Mouse (Mus musculus): ENCODE data around the gene Cdc42bpg. TPM values are rescaled to one million over a fixed set of nuclear protein-coding genes. Genes with fewer than 3 reads are reported as not detected.

Cdc42bpg gene
- polyA plus RNA-seq, 1 experiment from 2014 or later = 2.2 TPM

DNA sequence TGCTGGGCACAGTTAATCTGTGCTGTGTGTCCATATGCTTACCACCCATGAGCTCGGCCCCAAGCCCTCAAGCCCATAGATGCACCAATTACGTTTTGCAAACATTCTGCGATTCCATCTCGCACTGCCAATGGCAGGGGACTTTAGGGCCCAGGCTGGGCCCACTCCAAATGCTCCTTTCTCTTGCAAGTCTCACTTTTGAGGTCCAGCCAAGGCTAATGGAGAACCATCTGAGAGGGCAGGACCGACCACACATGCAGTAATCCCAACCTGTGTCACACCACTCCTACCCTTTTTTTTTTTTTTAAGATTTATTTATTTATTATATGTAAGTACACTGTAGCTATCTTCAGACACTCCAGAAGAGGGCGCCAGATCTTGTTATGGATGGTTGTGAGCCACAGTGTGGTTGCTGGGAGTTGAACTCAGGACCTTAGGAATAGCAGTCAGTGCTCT is 40.5 kb upstream of the Cdc42bpg start:
- H3K9ac ChIP-seq (replicated peaks; ENCODE audit: low read depth, low read length) = no peak overlapping the region
- peaks cover 8% of the 10 kb centered on the region; the same call in 1 of the 2 replicates for H3K36me3 ChIP-seq (ENCODE audit: control insufficient read depth, insufficient read depth, low read length)
- WGBS = 67% methylated on average over 6 of the region's 6 CpGs
- no peak overlapping the region for H3K27ac ChIP-seq (ENCODE audit: low read length)
- H3K4me2 ChIP-seq (replicated peaks; ENCODE audit: low read depth, low read length) = no peak overlapping the region
- no peak overlapping the region for H3K4me3 ChIP-seq (ENCODE audit: low read depth, low read length)
- H3K9me3 ChIP-seq (ENCODE audit: control insufficient read depth, low read depth, low read length) = no peaks in the 10 kb centered on the region
- 0 out of 2 replicates have a peak, but pooled peaks cover 3% of the 10 kb centered on the region for H3K4me1 ChIP-seq (ENCODE audit: control insufficient read depth, insufficient read depth, low read length)
- ATAC-seq (ENCODE audit: insufficient number of reproducible peaks, insufficient read depth, low FRiP score, low read depth) = no peak
- no peaks in the 10 kb centered on the region for H3K27me3 ChIP-seq (ENCODE audit: control insufficient read depth, insufficient read depth, low read length)

- Histone ChIP-seq H3K27me3 (ENCODE audit: control insufficient read depth, insufficient read depth, low read length) (no peaks in the 10 kb centered on the region), H3K27ac (ENCODE audit: low read length) (no peak overlapping the region)
Measured at GRCm38 (mm10) chr19:6267306-6268169, 38.7 kb upstream of the Cdc42bpg start.

DNA sequence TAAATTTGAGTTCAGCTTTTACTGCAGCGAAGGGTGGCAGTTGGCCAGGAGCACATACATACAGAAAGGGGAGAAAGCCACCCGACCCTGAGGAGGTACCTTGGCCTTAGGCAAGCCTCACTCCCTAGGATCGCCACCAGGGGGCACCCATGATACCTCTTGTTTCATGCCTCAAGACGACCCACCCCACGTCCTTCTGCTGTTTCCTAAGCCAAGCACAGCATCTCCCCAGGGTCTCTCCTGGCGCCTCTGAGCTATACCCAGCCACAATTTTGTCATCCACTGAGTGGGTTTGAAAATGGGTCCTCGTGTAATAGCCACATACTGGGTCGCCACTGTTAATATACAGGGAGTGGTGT is 38.1 kb upstream of the Cdc42bpg start:
- H3K27ac ChIP-seq (ENCODE audit: low read length) = no peak overlapping the region
- H3K4me3 ChIP-seq (ENCODE audit: low read depth, low read length) = no peak overlapping the region
- 10% methylated on average over 8 of the region's 8 CpGs for WGBS
- H3K36me3 ChIP-seq (ENCODE audit: control insufficient read depth, insufficient read depth, low read length) = no peaks in the 10 kb centered on the region
- ATAC-seq (ENCODE audit: insufficient number of reproducible peaks, insufficient read depth, low FRiP score, low read depth) = peak; percentile 64; the same call in 1 of the 2 replicates
- no peaks in the 10 kb centered on the region for H3K9me3 ChIP-seq (ENCODE audit: control insufficient read depth, low read depth, low read length)
- H3K27me3 ChIP-seq (ENCODE audit: control insufficient read depth, insufficient read depth, low read length) = no peaks in the 10 kb centered on the region
- H3K9ac ChIP-seq (replicated peaks; ENCODE audit: low read depth, low read length) = no peak overlapping the region
- H3K4me2 ChIP-seq (replicated peaks; ENCODE audit: low read depth, low read length) = no peak overlapping the region
- H3K4me1 ChIP-seq (ENCODE audit: control insufficient read depth, insufficient read depth, low read length) = 0 out of 2 replicates have a peak, but pooled peaks cover 3% of the 10 kb centered on the region

More at GRCm38 (mm10) chr19:6267306-6268169, 38.7 kb upstream of the Cdc42bpg start:
- Histone ChIP-seq H3K4me3 (ENCODE audit: low read depth, low read length) (no peak overlapping the region), H3K4me1 (ENCODE audit: control insufficient read depth, insufficient read depth, low read length) (0 out of 2 replicates have a peak, but pooled peaks cover 3% of the 10 kb centered on the region), H3K36me3 (ENCODE audit: control insufficient read depth, insufficient read depth, low read length) (no peaks in the 10 kb centered on the region; the same call in 1 of the 2 replicates), H3K9ac (replicated peaks; ENCODE audit: low read depth, low read length) (no peak overlapping the region), H3K9me3 (ENCODE audit: control insufficient read depth, low read depth, low read length) (no peaks in the 10 kb centered on the region), H3K4me2 (replicated peaks; ENCODE audit: low read depth, low read length) (no peak overlapping the region)
- no peak for ATAC-seq (ENCODE audit: insufficient number of reproducible peaks, insufficient read depth, low FRiP score, low read depth)
- WGBS = 59% methylated on average over 11 of the region's 11 CpGs

GRCm38 (mm10) chr19:6268670-6269132 is 37.6 kb upstream of the Cdc42bpg start:
- 77% methylated on average over 7 of the region's 7 CpGs for WGBS
- Histone ChIP-seq H3K36me3 (ENCODE audit: control insufficient read depth, insufficient read depth, low read length) (no peaks in the 10 kb centered on the region), H3K27ac (ENCODE audit: low read length) (no peak overlapping the region), H3K9ac (replicated peaks; ENCODE audit: low read depth, low read length) (no peak overlapping the region), H3K9me3 (ENCODE audit: control insufficient read depth, low read depth, low read length) (no peaks in the 10 kb centered on the region), H3K27me3 (ENCODE audit: control insufficient read depth, insufficient read depth, low read length) (no peaks in the 10 kb centered on the region), H3K4me3 (ENCODE audit: low read depth, low read length) (no peak overlapping the region), H3K4me1 (ENCODE audit: control insufficient read depth, insufficient read depth, low read length) (0 out of 2 replicates have a peak, but pooled peaks cover 3% of the 10 kb centered on the region), H3K4me2 (replicated peaks; ENCODE audit: low read depth, low read length) (no peak overlapping the region)
- no peak for ATAC-seq (ENCODE audit: insufficient number of reproducible peaks, insufficient read depth, low FRiP score, low read depth)

DNA sequence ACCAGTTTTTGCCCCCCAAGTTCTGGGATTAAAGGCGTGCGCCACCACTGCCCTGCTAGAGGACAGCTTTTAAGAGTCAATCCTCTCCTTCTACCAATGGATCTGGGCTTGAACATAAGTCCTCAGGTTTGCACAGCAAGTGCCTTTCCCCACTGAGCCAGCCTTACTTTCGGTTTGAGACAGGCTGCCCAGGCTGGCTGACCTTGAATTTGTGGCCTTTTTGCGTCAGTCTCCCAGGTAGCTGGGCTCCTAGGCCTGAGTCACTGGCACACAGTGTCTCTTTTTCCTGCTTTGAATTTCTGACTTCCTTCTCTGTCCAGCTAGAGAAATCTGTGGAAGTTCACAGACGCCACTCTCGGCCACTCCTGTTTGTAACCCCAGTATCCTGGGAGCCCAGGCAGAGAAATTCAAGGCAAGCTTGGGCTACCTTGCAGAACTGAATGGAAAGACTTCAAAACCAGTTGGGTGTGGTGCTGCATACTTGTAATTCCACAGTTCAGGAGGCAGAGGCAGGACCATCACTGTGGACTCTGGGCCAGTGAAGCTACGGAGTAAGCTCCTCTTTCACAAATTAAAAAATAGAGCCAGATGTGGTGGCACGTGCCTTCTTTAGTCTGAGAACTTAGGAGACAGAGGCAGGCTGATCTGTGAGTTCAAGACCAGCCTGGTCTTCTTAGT is 36.3 kb upstream of the Cdc42bpg start:
- ATAC-seq (ENCODE audit: insufficient number of reproducible peaks, insufficient read depth, low FRiP score, low read depth) = no peak
- no peaks in the 10 kb centered on the region for H3K27me3 ChIP-seq (ENCODE audit: control insufficient read depth, insufficient read depth, low read length)
- no peak overlapping the region for H3K4me3 ChIP-seq (ENCODE audit: low read depth, low read length)
- no peaks in the 10 kb centered on the region for H3K36me3 ChIP-seq (ENCODE audit: control insufficient read depth, insufficient read depth, low read length)
- no peaks in the 10 kb centered on the region for H3K9me3 ChIP-seq (ENCODE audit: control insufficient read depth, low read depth, low read length)
- H3K4me1 ChIP-seq (ENCODE audit: control insufficient read depth, insufficient read depth, low read length) = 0 out of 2 replicates have a peak, but pooled peaks cover 3% of the 10 kb centered on the region
- no peak overlapping the region for H3K27ac ChIP-seq (ENCODE audit: low read length)
- 91% methylated on average over 8 of the region's 8 CpGs for WGBS
- no peak overlapping the region for H3K4me2 ChIP-seq (replicated peaks; ENCODE audit: low read depth, low read length)
- H3K9ac ChIP-seq (replicated peaks; ENCODE audit: low read depth, low read length) = no peak overlapping the region

DNA sequence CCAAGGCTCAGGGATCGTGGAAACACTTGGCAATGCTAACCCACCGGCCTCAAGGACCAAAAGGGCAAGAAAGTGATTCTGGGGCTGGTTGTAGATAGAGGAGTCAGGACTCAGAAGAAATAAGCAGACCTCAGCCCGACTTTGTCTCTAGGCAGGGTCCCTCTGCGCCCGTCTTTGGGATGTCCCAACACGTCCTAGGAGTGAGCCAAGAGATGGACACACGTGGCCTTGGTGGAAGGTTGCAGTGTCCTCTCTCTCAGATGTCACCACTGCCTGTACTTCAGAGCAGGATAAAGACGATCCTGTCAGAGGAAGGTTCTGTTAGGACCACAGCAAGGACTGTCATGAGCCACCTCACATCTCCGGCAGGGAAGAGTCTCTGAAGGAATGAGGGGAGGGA is 35.6 kb upstream of the Cdc42bpg start:
- Histone ChIP-seq H3K9ac (replicated peaks; ENCODE audit: low read depth, low read length) (no peak overlapping the region), H3K36me3 (ENCODE audit: control insufficient read depth, insufficient read depth, low read length) (no peaks in the 10 kb centered on the region), H3K27ac (ENCODE audit: low read length) (no peak overlapping the region), H3K27me3 (ENCODE audit: control insufficient read depth, insufficient read depth, low read length) (no peaks in the 10 kb centered on the region), H3K4me1 (ENCODE audit: control insufficient read depth, insufficient read depth, low read length) (peaks cover 5% of the 10 kb centered on the region; the same call in 1 of the 2 replicates), H3K9me3 (ENCODE audit: control insufficient read depth, low read depth, low read length) (no peaks in the 10 kb centered on the region), H3K4me3 (ENCODE audit: low read depth, low read length) (no peak overlapping the region), H3K4me2 (replicated peaks; ENCODE audit: low read depth, low read length) (no peak overlapping the region)
- WGBS = 56% methylated on average over 9 of the region's 9 CpGs
- ATAC-seq (ENCODE audit: insufficient number of reproducible peaks, insufficient read depth, low FRiP score, low read depth) = no peak

- 27% methylated on average over 8 of the region's 8 CpGs for WGBS
- no peak overlapping the region for H3K4me2 ChIP-seq (replicated peaks; ENCODE audit: low read depth, low read length)
- H3K9ac ChIP-seq (replicated peaks; ENCODE audit: low read depth, low read length) = no peak overlapping the region
Measured at GRCm38 (mm10) chr19:6271206-6271605, 35.0 kb upstream of the Cdc42bpg start.

DNA sequence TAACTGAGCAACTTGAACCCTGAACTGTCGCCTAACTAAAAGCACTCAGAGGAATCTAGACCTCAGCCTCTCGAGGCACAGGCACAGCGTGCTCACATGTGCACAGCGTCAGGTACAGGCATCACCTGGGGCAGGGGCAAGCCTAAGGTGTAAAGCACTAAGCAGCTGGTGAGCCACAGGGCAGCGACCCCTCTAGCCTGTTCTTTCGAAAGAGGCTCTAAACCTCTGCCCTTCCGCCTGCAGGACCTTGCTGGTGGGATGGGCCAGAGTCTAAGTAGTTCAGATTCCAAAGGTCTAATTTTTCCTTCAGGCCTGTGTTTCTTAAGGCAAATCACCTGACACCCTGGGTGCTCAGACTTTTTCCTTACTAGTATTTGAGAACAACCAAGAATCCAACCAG is 34.2 kb upstream of the Cdc42bpg start:
- Histone ChIP-seq H3K4me2 (replicated peaks; ENCODE audit: low read depth, low read length) (no peak overlapping the region), H3K27ac (ENCODE audit: low read length) (no peak overlapping the region), H3K9me3 (ENCODE audit: control insufficient read depth, low read depth, low read length) (no peaks in the 10 kb centered on the region), H3K9ac (replicated peaks; ENCODE audit: low read depth, low read length) (no peak overlapping the region), H3K36me3 (ENCODE audit: control insufficient read depth, insufficient read depth, low read length) (no peaks in the 10 kb centered on the region), H3K4me1 (ENCODE audit: control insufficient read depth, insufficient read depth, low read length) (peaks cover 8% of the 10 kb centered on the region; the same call in 1 of the 2 replicates), H3K4me3 (ENCODE audit: low read depth, low read length) (no peak overlapping the region), H3K27me3 (ENCODE audit: control insufficient read depth, insufficient read depth, low read length) (no peaks in the 10 kb centered on the region)
- no peak for ATAC-seq (ENCODE audit: insufficient number of reproducible peaks, insufficient read depth, low FRiP score, low read depth)
- 56% methylated on average over 7 of the region's 7 CpGs for WGBS

More at GRCm38 (mm10) chr19:6271206-6271605, 35.0 kb upstream of the Cdc42bpg start:
- no peak for ATAC-seq (ENCODE audit: insufficient number of reproducible peaks, insufficient read depth, low FRiP score, low read depth)
- Histone ChIP-seq H3K4me3 (ENCODE audit: low read depth, low read length) (no peak overlapping the region), H3K9me3 (ENCODE audit: control insufficient read depth, low read depth, low read length) (no peaks in the 10 kb centered on the region), H3K27ac (ENCODE audit: low read length) (no peak overlapping the region), H3K4me1 (ENCODE audit: control insufficient read depth, insufficient read depth, low read length) (peaks cover 8% of the 10 kb centered on the region; the same call in 1 of the 2 replicates), H3K27me3 (ENCODE audit: control insufficient read depth, insufficient read depth, low read length) (no peaks in the 10 kb centered on the region), H3K36me3 (ENCODE audit: control insufficient read depth, insufficient read depth, low read length) (no peaks in the 10 kb centered on the region)

All from stomach, embryonic 14.5 days (tissue).